Mouse (Mus musculus) embryonic facial prominence, embryonic 14.5 days (tissue): ENCODE data around the gene Eif2ak1. TPM values are rescaled to one million over a fixed set of nuclear protein-coding genes. Genes with fewer than 3 reads are reported as not detected.

Experiments
- ATAC-seq: fragments of 200-750 bp; cut with Nextera tagmentation; 2 replicates; pipeline ENCODE4 v1.8.0; 2017; ENCODE audit warnings: low read depth, moderate number of reproducible peaks, moderate TSS enrichment
- DNase-seq: peaks from one replicate; pipeline ENCODE4 v3.0.0-alpha.2; 2015; ENCODE audit warnings: low spot score
- H3K27ac ChIP-seq: fragments of 300-500 bp; sonication (generic); replicated peaks from 2 replicates; pipeline ENCODE4 v1.5.1; 2014; ENCODE audit warnings: low read depth, mild to moderate bottlenecking, low read length, moderate library complexity
- H3K27me3 ChIP-seq: fragments of 300-500 bp; sonication (generic); replicated peaks from 2 replicates; pipeline ENCODE4 v1.6.1; 2014; ENCODE audit warnings: low read length; ENCODE audit not compliant: control insufficient read depth, insufficient read depth
- H3K36me3 ChIP-seq: fragments of 300-500 bp; sonication (generic); 2 replicates; pipeline ENCODE4 v1.6.1; 2014; ENCODE audit warnings: low read length, mixed read lengths; ENCODE audit not compliant: control insufficient read depth, insufficient read depth
- H3K4me1 ChIP-seq: fragments of 300-500 bp; sonication (generic); 2 replicates; pipeline ENCODE4 v1.6.1; 2014; ENCODE audit warnings: antibody characterized with exemption, low read length; ENCODE audit not compliant: control insufficient read depth, insufficient read depth
- H3K4me2 ChIP-seq: fragments of 300-500 bp; sonication (generic); 2 replicates; pipeline ENCODE4 v1.6.1; 2014; ENCODE audit warnings: low read depth, mild to moderate bottlenecking, low read length, moderate library complexity, mixed read lengths
- H3K4me3 ChIP-seq: fragments of 300-500 bp; sonication (generic); 2 replicates; pipeline ENCODE4 v1.5.1; 2014; ENCODE audit warnings: low read depth, mild to moderate bottlenecking, low read length
- H3K9ac ChIP-seq: fragments of 300-500 bp; sonication (generic); 2 replicates; pipeline ENCODE4 v1.6.1; 2014; ENCODE audit warnings: low read depth, mild to moderate bottlenecking, low read length, moderate library complexity, mixed read lengths
- H3K9me3 ChIP-seq: fragments of 300-500 bp; sonication (generic); 2 replicates; pipeline ENCODE4 v1.6.1; 2016; ENCODE audit warnings: low read length; ENCODE audit not compliant: control insufficient read depth
- WGBS: fragments of 180-500 bp; shearing (Covaris S2); extraction: QIAGEN DNeasy Blood & Tissue Kit; methylation state at CpG from one replicate; pipeline ENCODE4 v1.1.7; 2014; 5-methylcytosine and 5-hydroxymethylcytosine counted together
- polyA plus RNA-seq: library from polyadenylated mRNA; unstranded; fragments of >200 nt; fragmentation: Nextera tagmentation; extraction: Ambion mirVana; gene quantifications from 2 replicates; pipeline ENCODE4 v1.2.1, GENCODE M21; 2014

The Eif2ak1 gene
- polyA plus RNA-seq, 1 experiment from 2014 or later, result 38.4 TPM

DNA sequence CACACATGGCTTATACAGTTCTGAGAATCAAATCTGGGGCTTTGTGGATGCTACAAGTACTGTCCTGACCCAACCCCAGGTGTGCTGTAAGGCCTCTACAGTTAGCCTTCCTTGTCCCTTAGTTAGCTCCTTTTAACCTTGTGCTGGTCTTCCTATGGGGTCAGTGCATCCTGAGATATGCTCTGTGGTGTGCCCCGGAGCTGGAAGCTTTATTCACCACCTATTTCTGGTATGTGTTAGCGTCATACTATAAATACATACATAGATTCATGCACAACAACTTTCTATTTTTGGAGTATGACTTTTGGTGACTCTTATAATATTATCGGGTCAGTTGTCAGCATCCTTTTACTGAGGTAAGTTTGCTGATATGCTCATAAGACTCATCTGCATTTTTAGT is 67.7 kb downstream of the Eif2ak1 start:
- Histone ChIP-seq H3K36me3 (peaks cover 98% of the 10 kb centered on the region), H3K4me2 (no peak overlapping the region), H3K4me1 (no peaks in the 10 kb centered on the region), H3K4me3 (no peak overlapping the region), H3K9me3 (no peaks in the 10 kb centered on the region), H3K27me3 (no peaks in the 10 kb centered on the region), H3K9ac (no peak overlapping the region), H3K27ac (no peak overlapping the region)
- WGBS, result 98% methylated on average over 3 of the region's 3 CpGs
- ATAC-seq, result no peak
- DNase-seq, result no peak

DNA sequence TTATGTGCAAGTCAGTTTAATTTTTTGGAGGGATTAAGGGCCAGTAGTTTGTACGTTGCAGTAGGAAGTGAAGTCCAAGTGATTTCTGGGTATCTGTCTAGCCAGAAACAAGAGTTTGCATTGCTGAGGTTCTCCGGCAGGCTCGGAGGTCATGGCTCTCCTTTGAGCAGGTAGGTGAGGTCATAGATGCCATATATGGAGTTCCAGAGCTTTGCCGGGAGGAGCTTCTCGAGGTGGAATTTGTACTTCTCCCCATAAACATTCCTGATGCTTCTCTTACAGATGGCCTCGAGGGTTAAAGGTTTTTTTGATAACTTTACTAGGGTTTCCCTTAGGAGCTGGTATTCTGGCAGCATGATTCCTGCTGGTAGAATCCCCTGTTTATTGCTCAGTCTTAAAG is 73.2 kb downstream of the Eif2ak1 start:
- ATAC-seq (no peak), DNase-seq (no peak)
- H3K4me2 ChIP-seq, result no peak overlapping the region
- H3K27ac ChIP-seq, result no peak overlapping the region
- no peaks in the 10 kb centered on the region for H3K27me3 ChIP-seq
- H3K4me3 ChIP-seq, result no peak overlapping the region
- H3K9ac ChIP-seq, result no peak overlapping the region
- H3K4me1 ChIP-seq, result no peaks in the 10 kb centered on the region
- no peaks in the 10 kb centered on the region for H3K9me3 ChIP-seq
- whole genome bisulfite sequencing, result 79% methylated on average over 6 of the region's 6 CpGs
- H3K36me3 ChIP-seq, result peaks cover 83% of the 10 kb centered on the region

GRCm38 (mm10) chr5:143892255-143892886 is 74.8 kb downstream of the Eif2ak1 start:
- WGBS, result 76% methylated on average over 9 of the region's 9 CpGs
- Histone ChIP-seq H3K36me3 (peaks cover 78% of the 10 kb centered on the region), H3K4me3 (no peak overlapping the region), H3K9me3 (no peaks in the 10 kb centered on the region), H3K4me2 (no peak overlapping the region), H3K27ac (no peak overlapping the region), H3K9ac (no peak overlapping the region), H3K27me3 (no peaks in the 10 kb centered on the region), H3K4me1 (no peaks in the 10 kb centered on the region)
- DNase-seq, result no peak
- ATAC-seq, result no peak

- Histone ChIP-seq H3K9ac (no peak overlapping the region), H3K36me3 (peaks cover 78% of the 10 kb centered on the region), H3K4me2 (no peak overlapping the region), H3K4me3 (no peak overlapping the region), H3K9me3 (no peaks in the 10 kb centered on the region), H3K4me1 (no peaks in the 10 kb centered on the region), H3K27ac (no peak overlapping the region), H3K27me3 (no peaks in the 10 kb centered on the region)
- WGBS, result 76% methylated on average over 5 of the region's 5 CpGs
- DNase-seq (peak; percentile 47), ATAC-seq (peak; percentile 53; the same call in 1 of the 2 replicates)
Observed at GRCm38 (mm10) chr5:143893396-143893795, 75.8 kb downstream of the Eif2ak1 start.

DNA sequence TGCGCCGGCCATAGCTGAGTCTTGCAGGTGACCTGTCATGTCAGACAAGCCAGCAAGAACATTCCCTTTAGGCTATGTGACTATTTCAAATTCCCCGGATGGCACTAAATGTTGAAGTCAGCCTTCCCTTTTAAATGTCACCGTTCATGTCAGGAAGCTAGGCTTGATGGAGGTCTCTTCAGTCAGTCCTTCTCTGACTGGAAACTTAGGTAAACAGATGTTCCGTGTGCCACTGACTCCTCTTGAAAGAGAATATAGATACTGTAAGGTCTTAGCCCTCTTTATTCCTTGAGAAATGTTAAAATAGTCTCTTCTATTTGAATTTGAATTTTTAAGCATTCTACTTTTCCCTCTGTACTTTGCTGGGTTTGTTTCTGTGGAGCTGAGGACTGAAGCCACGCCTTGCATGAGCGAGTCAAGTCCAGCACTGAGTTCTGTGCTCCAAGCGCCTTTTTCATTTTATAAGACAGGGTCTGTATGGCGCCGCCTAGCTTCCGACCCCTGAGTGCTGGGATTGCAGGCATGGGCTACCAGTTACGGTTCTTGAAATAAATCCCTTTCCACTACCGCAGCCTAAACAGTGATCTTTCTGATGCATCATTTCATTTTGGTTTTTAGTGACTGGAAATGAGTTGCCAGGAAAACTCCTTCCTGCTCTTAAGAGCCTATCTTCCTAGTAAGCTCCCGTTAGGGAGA is 80.2 kb downstream of the Eif2ak1 start, which contains the start of gene Ankrd61:
Gene Ankrd61 (minus strand): TSS at position 51 of the 696 bp plus-strand sequence.
- Histone ChIP-seq H3K36me3 (peaks cover 73% of the 10 kb centered on the region), H3K4me1 (no peaks in the 10 kb centered on the region), H3K4me2 (no peak within 1 kb of the TSS), H3K27me3 (no peaks in the 10 kb centered on the region), H3K9ac (no peak within 1 kb of the TSS), H3K27ac (no peak within 1 kb of the TSS), H3K9me3 (no peaks in the 10 kb centered on the region), H3K4me3 (no peak within 1 kb of the TSS)
- no peak for ATAC-seq
- WGBS, result 90% methylated on average over 14 of the region's 14 CpGs
- DNase-seq, result no peak

DNA sequence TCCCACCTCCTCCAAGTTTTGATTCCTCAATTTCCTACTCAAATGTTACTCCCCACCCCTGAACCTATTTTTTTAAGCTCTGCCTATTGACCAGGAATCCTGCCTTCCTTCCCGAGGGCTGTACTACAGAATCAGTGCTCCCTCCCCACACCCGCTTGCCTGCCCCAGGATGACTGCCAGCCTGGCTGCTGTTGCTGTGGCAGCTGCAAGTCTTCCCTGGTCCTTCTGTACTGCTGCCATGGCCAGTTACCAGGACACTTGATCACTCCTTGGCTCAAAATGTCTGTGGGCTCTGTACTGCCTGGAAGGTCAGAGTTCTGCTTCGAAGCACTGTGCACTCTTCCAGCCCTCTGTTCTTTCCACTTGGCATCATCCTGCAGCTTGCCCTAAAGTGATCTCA is 84.5 kb downstream of the Eif2ak1 start:
- DNase-seq (no peak), ATAC-seq (no peak)
- no peak overlapping the region for H3K4me3 ChIP-seq
- H3K9me3 ChIP-seq, result no peaks in the 10 kb centered on the region
- no peaks in the 10 kb centered on the region for H3K4me1 ChIP-seq
- H3K4me2 ChIP-seq, result no peak overlapping the region
- WGBS, result 83% methylated on average over 3 of the region's 3 CpGs
- H3K27me3 ChIP-seq, result no peaks in the 10 kb centered on the region
- H3K36me3 ChIP-seq, result peaks cover 83% of the 10 kb centered on the region
- H3K27ac ChIP-seq, result no peak overlapping the region
- H3K9ac ChIP-seq, result no peak overlapping the region

- ATAC-seq, result no peak
- 90% methylated on average over 4 of the region's 4 CpGs for WGBS
- H3K27me3 ChIP-seq, result no peaks in the 10 kb centered on the region
Observed at GRCm38 (mm10) chr5:143903813-143904212, 86.2 kb downstream of the Eif2ak1 start.

DNA sequence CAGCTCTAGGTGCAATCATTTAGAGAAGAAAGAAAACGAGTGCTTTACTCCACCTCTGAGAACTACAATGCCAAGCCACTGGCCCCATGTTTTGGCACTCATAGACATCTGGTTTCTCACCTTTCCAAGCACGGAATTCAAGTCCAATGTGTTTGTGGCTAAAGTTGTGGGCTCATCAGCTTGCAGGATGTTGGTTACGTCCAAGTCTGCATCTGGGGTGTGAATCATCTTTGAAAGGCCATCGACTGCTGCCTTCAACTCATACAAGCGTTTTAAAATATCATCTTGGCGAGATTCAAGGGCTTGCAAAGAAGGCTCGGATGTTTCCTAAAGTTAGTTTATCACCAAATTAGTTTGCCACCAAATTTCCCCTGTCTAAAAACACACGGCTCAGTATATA is 88.8 kb downstream of the Eif2ak1 start:
- no peaks in the 10 kb centered on the region for H3K9me3 ChIP-seq
- DNase-seq (no peak), ATAC-seq (no peak)
- no peak overlapping the region for H3K9ac ChIP-seq
- H3K36me3 ChIP-seq, result peaks cover 51% of the 10 kb centered on the region
- H3K27ac ChIP-seq, result no peak overlapping the region
- no peaks in the 10 kb centered on the region for H3K27me3 ChIP-seq
- H3K4me2 ChIP-seq, result no peak overlapping the region
- 84% methylated on average over 8 of the region's 8 CpGs for WGBS
- peaks cover 15% of the 10 kb centered on the region; the same call in 1 of the 2 replicates for H3K4me1 ChIP-seq
- no peak overlapping the region for H3K4me3 ChIP-seq

More at GRCm38 (mm10) chr5:143903813-143904212, 86.2 kb downstream of the Eif2ak1 start:
- Histone ChIP-seq H3K9me3 (no peaks in the 10 kb centered on the region), H3K27ac (no peak overlapping the region), H3K36me3 (peaks cover 71% of the 10 kb centered on the region), H3K4me3 (no peak overlapping the region), H3K4me2 (no peak overlapping the region), H3K9ac (no peak overlapping the region), H3K4me1 (peaks cover 7% of the 10 kb centered on the region; the same call in 1 of the 2 replicates)
- DNase-seq, result no peak
